8 mouse cellular contexts compared by ENCODE assay signal in the genomic region with DNA sequence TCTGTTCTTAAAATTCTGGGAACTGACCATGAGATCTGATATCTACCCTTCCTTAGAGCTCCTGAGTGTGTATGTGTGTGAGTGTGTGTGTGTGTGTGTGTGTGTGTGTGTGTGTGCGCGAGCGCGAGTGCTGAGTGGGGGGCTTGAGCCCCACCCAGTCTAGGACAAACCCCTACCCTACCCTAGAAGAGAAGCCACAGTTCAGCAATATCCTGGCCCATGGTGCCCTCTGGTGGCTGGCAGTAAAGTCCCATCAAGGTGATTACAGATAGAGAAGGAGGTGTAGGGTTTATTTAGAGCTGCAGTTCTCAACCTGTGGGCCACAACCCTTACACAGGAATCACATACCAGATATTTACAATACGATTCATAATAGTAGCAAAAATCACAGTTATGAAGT. TPM values are rescaled to one million over a fixed set of nuclear protein-coding genes. Genes with fewer than 3 reads are reported as not detected.
DNase-seq lines count a peak whose midpoint lies in the region; ATAC-seq lines count a peak whose summit lies in the region.

No protein-coding gene starts in this region.

- H3K27me3 ChIP-seq in hindbrain, embryonic 13.5 days = no peaks in the 10 kb centered on the region
- no peaks in the 10 kb centered on the region for H3K27me3 ChIP-seq in neural tube, embryonic 13.5 days

- peak; percentile 63 for DNase-seq in layer of hippocampus, adult 11-12 months (ENCODE audit: low spot score)
- no peak for DNase-seq in layer of hippocampus, adult 9-10 months (ENCODE audit: low spot score)
- peak; percentile 16 for DNase-seq in Muller cell, postnatal 12 days (ENCODE audit: inconsistent ontology term)
- peak; percentile 72 for DNase-seq in left cerebral cortex, postnatal 4 days
- DNase-seq in spleen, adult 12 weeks (ENCODE audit: low spot score) = no peak

- no peak overlapping the region for H3K27ac ChIP-seq in hindbrain, embryonic 13.5 days
- no peak overlapping the region for H3K27ac ChIP-seq in neural tube, embryonic 13.5 days (replicated peaks)

- 30% methylated on average over 5 of the region's 5 CpGs for WGBS in hindbrain, embryonic 13.5 days
- WGBS in neural tube, embryonic 13.5 days = 22% methylated on average over 5 of the region's 5 CpGs

- H3K9me3 ChIP-seq in hindbrain, embryonic 13.5 days = no peaks in the 10 kb centered on the region
- H3K9me3 ChIP-seq in neural tube, embryonic 13.5 days = no peaks in the 10 kb centered on the region

- no peaks in the 10 kb centered on the region for H3K36me3 ChIP-seq in hindbrain, embryonic 13.5 days
- H3K36me3 ChIP-seq in neural tube, embryonic 13.5 days = no peaks in the 10 kb centered on the region

- no peaks in the 10 kb centered on the region for H3K4me1 ChIP-seq in hindbrain, embryonic 13.5 days (replicated peaks)
- no peaks in the 10 kb centered on the region; the same call in 1 of the 2 replicates for H3K4me1 ChIP-seq in neural tube, embryonic 13.5 days (replicated peaks)

- intact Hi-C loops in left cerebral cortex, postnatal 4 days (cut with DNase I) = loop anchor here (5.0 to 10.0 kb wide), 3 partner anchors 38 to 115 kb away; no protein-coding TSS in a partner anchor

- ATAC-seq in common myeloid progenitor, adult 5-6 weeks (replicated peaks; ENCODE audit: low read depth, poor library complexity, severe bottlenecking) = peak; percentile 76
- ATAC-seq in hindbrain, embryonic 13.5 days (ENCODE audit: low FRiP score) = peak; percentile 61; the same call in 1 of the 2 replicates
- ATAC-seq in neural tube, embryonic 13.5 days (ENCODE audit: low read depth) = peak; percentile 71

- H3K4me3 ChIP-seq in hindbrain, embryonic 13.5 days = no peak overlapping the region
- no peak overlapping the region for H3K4me3 ChIP-seq in neural tube, embryonic 13.5 days

- no peak overlapping the region for H3K9ac ChIP-seq in hindbrain, embryonic 13.5 days
- no peak overlapping the region for H3K9ac ChIP-seq in neural tube, embryonic 13.5 days

- H3K4me2 ChIP-seq in hindbrain, embryonic 13.5 days = no peak overlapping the region
- no peak overlapping the region for H3K4me2 ChIP-seq in neural tube, embryonic 13.5 days

RNA-seq across cellular contexts. Expression of a gene that starts 7.6 kb away (rescaled TPM):
- total RNA-seq in common myeloid progenitor, adult 5-6 weeks (2017) = 31.8 and 35.4 TPM in 2 replicates
- polyA plus RNA-seq in hindbrain, embryonic 13.5 days (2015; fragmentation: Nextera tagmentation; extraction: Ambion mirVana) = 44.4 and 44.5 TPM in 2 replicates
- total RNA-seq in left cerebral cortex, postnatal 4 days (2021) = 10 to 100 TPM; 60.0 to 62.4 TPM
- polyA plus RNA-seq in neural tube, embryonic 13.5 days (2015; fragmentation: Nextera tagmentation; extraction: Ambion mirVana) = 43.3 and 48.3 TPM in 2 replicates

RNA-seq across cellular contexts. Expression of a gene that starts 11.3 kb away (rescaled TPM):
- total RNA-seq in common myeloid progenitor, adult 5-6 weeks (2017) = not detected in 2 replicates
- 34.1 and 34.8 TPM in 2 replicates for polyA plus RNA-seq in hindbrain, embryonic 13.5 days (2015; fragmentation: Nextera tagmentation; extraction: Ambion mirVana)
- 10 to 100 TPM; 76.5 to 90.3 TPM for total RNA-seq in left cerebral cortex, postnatal 4 days (2021)
- 39.3 and 52.9 TPM in 2 replicates for polyA plus RNA-seq in neural tube, embryonic 13.5 days (2015; fragmentation: Nextera tagmentation; extraction: Ambion mirVana)

Comparison
In these comparisons a context has a peak if more than half of its experiments do, and no peak if none do; other contexts are left out.
1. DNase-seq: peak in layer of hippocampus, adult 11-12 months (single experiment), Muller cell, postnatal 12 days (single experiment) and left cerebral cortex, postnatal 4 days (single experiment); none in layer of hippocampus, adult 9-10 months (single experiment) and spleen, adult 12 weeks (single experiment).
2. RNA of a gene that starts 11.3 kb away (total RNA-seq): 76.5 to 90.3 TPM in left cerebral cortex, postnatal 4 days; not detected in common myeloid progenitor, adult 5-6 weeks; every median in the first group is over 10 times any median in the second.
3. Peak in every context shown above with its lines, with median percentiles within 50 percentile points of each other: ATAC-seq.